Mouse (Mus musculus): ENCODE measurements around the gene Nrsn1. TPM values are rescaled to one million over a fixed set of nuclear protein-coding genes. Genes with fewer than 3 reads are reported as not detected.

Gene Nrsn1
- 0.98 TPM for polyA plus RNA-seq (2014; fragmentation: Illumina TruSeq; extraction: RNeasy Lipid Tissue Mini Kit (QIAGEN cat#74804); ENCODE audit: low read depth, low replicate concordance)

DNA sequence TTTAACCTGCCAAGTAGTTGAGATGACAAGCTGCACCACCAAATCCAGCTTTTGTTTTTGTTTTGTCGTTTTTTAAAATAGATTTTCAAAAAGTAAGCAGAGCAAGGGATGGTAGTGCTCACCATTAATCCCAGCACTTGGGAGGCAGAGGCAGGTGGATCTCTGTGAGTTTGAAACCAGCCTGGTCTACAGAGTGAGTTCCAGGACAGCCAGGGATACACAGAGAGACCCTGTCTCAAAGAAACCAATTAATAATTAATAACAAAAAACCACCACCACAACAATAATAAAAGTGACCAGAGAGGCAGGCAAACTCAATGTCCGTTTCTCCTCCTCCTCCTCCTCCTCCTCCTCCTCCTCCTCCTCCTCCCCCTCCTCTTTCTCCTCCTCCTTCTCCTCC is at the start of gene Nrsn1:
TSS of gene Nrsn1 (minus strand) at position 101 of the 400 bp plus-strand sequence.

Other genes with a start within 250 kb of the Nrsn1 start
- gene Dcdc2a, start 214.5 kb downstream of the Nrsn1 start, polyA plus RNA-seq (2014; fragmentation: Illumina TruSeq; extraction: RNeasy Lipid Tissue Mini Kit (QIAGEN cat#74804); ENCODE audit: low read depth, low replicate concordance) = 21.1 TPM